Mouse (Mus musculus) ES-Bruce4 (cell line): ENCODE measurements at regions not wholly inside any gene's neighbourhood (a gene's known extent, or its start where the extent isn't known, plus 50 kb on each side); places are given as distances from the start of the nearest gene placed in this dataset.

Source experiments
- CTCF ChIP-seq: IDR thresholded peaks from one replicate; pipeline ENCODE4 v1.8.1; 2011; ENCODE audit warnings: low read depth, low read length
- POLR2A ChIP-seq: IDR thresholded peaks from one replicate; pipeline ENCODE4 v1.8.1; 2011; ENCODE audit warnings: low read length; ENCODE audit not compliant: insufficient read depth

GRCm38 (mm10) chr19:30306379-30306778, 73.6 kb downstream of the Mbl2 start:
- no peak for TF ChIP-seq POLR2A
- no peak for TF ChIP-seq CTCF
